Mouse (Mus musculus): Measurements from ENCODE around the gene Lsm14b. TPM values are rescaled to one million over a fixed set of nuclear protein-coding genes. Genes with fewer than 3 reads are reported as not detected.

The Lsm14b gene
- polyA plus RNA-seq, 1 experiment from 2014 or later = 6.5 TPM

- Histone ChIP-seq H3K27me3 (replicated peaks; ENCODE audit: insufficient read depth, low read length) (no peaks in the 10 kb centered on the region), H3K9me3 (ENCODE audit: low read length) (no peaks in the 10 kb centered on the region), H3K4me3 (ENCODE audit: low read depth, low read length) (no peak overlapping the region), H3K9ac (replicated peaks; ENCODE audit: low read depth) (no peak overlapping the region), H3K4me1 (ENCODE audit: insufficient read depth, low read depth, low read length) (peaks cover 3% of the 10 kb centered on the region; the same call in 1 of the 2 replicates), H3K36me3 (ENCODE audit: insufficient read depth, low read length) (no peaks in the 10 kb centered on the region), H3K4me2 (replicated peaks; ENCODE audit: low read depth, low read length) (no peak overlapping the region), H3K27ac (ENCODE audit: low read length) (no peak overlapping the region)
- ATAC-seq (no peak), DNase-seq (ENCODE audit: low spot score) (peak; percentile 53)
- TF ChIP-seq EP300 (IDR thresholded peaks at IDR 0.05) (no peak), CTCF (IDR thresholded peaks at IDR 0.05) (no peak)
- 58% methylated on average over 8 of the region's 8 CpGs for WGBS
Measured at GRCm38 (mm10) chr2:179979836-179980235, 45.0 kb upstream of the Lsm14b start.

- no peak for DNase-seq (ENCODE audit: low spot score)
- H3K4me3 ChIP-seq (ENCODE audit: low read depth, low read length) = no peak overlapping the region
- no peaks in the 10 kb centered on the region for H3K9me3 ChIP-seq (ENCODE audit: low read length)
- H3K4me1 ChIP-seq (ENCODE audit: insufficient read depth, low read depth, low read length) = 0 out of 2 replicates have a peak, but pooled peaks cover 3% of the 10 kb centered on the region
- H3K4me2 ChIP-seq (replicated peaks; ENCODE audit: low read depth, low read length) = no peak overlapping the region
- no peak for ATAC-seq
- no peak for TF ChIP-seq EP300 (IDR thresholded peaks at IDR 0.05)
- TF ChIP-seq CTCF (IDR thresholded peaks at IDR 0.05) = no peak
- no peak overlapping the region for H3K27ac ChIP-seq (ENCODE audit: low read length)
- H3K9ac ChIP-seq (replicated peaks; ENCODE audit: low read depth) = no peak overlapping the region
- 41% methylated on average over 4 of the region's 4 CpGs for WGBS
- H3K27me3 ChIP-seq (replicated peaks; ENCODE audit: insufficient read depth, low read length) = no peaks in the 10 kb centered on the region
- H3K36me3 ChIP-seq (ENCODE audit: insufficient read depth, low read length) = no peaks in the 10 kb centered on the region
Measured at GRCm38 (mm10) chr2:179980616-179981015, 44.2 kb upstream of the Lsm14b start.

- WGBS = 83% methylated on average over 3 of the region's 3 CpGs
- H3K4me1 ChIP-seq (ENCODE audit: insufficient read depth, low read depth, low read length) = 0 out of 2 replicates have a peak, but pooled peaks cover 3% of the 10 kb centered on the region
- no peak overlapping the region for H3K27ac ChIP-seq (ENCODE audit: low read length)
- H3K9ac ChIP-seq (replicated peaks; ENCODE audit: low read depth) = no peak overlapping the region
- ATAC-seq (no peak), DNase-seq (ENCODE audit: low spot score) (no peak)
- H3K4me3 ChIP-seq (ENCODE audit: low read depth, low read length) = no peak overlapping the region
- H3K36me3 ChIP-seq (ENCODE audit: insufficient read depth, low read length) = no peaks in the 10 kb centered on the region
- no peaks in the 10 kb centered on the region for H3K9me3 ChIP-seq (ENCODE audit: low read length)
- no peaks in the 10 kb centered on the region for H3K27me3 ChIP-seq (replicated peaks; ENCODE audit: insufficient read depth, low read length)
- no peak overlapping the region for H3K4me2 ChIP-seq (replicated peaks; ENCODE audit: low read depth, low read length)
- TF ChIP-seq CTCF (IDR thresholded peaks at IDR 0.05) = no peak
- TF ChIP-seq EP300 (IDR thresholded peaks at IDR 0.05) = no peak
Measured at GRCm38 (mm10) chr2:179982715-179983114, 42.1 kb upstream of the Lsm14b start.

GRCm38 (mm10) chr2:179984830-179985229 lies 40.0 kb upstream of the Lsm14b start:
- Histone ChIP-seq H3K9ac (replicated peaks; ENCODE audit: low read depth) (no peak overlapping the region), H3K27me3 (replicated peaks; ENCODE audit: insufficient read depth, low read length) (no peaks in the 10 kb centered on the region), H3K27ac (ENCODE audit: low read length) (no peak overlapping the region), H3K9me3 (ENCODE audit: low read length) (no peaks in the 10 kb centered on the region), H3K4me3 (ENCODE audit: low read depth, low read length) (no peak overlapping the region), H3K4me2 (replicated peaks; ENCODE audit: low read depth, low read length) (no peak overlapping the region), H3K4me1 (ENCODE audit: insufficient read depth, low read depth, low read length) (no peaks in the 10 kb centered on the region), H3K36me3 (ENCODE audit: insufficient read depth, low read length) (no peaks in the 10 kb centered on the region)
- TF ChIP-seq CTCF (IDR thresholded peaks at IDR 0.05) (no peak), EP300 (IDR thresholded peaks at IDR 0.05) (no peak)
- DNase-seq (ENCODE audit: low spot score) (peak; percentile 34), ATAC-seq (peak; percentile 46; the same call in 1 of the 2 replicates)
- 37% methylated on average over 7 of the region's 7 CpGs for WGBS

- no peaks in the 10 kb centered on the region for H3K4me1 ChIP-seq (ENCODE audit: insufficient read depth, low read depth, low read length)
- no peaks in the 10 kb centered on the region for H3K27me3 ChIP-seq (replicated peaks; ENCODE audit: insufficient read depth, low read length)
- no peak overlapping the region for H3K27ac ChIP-seq (ENCODE audit: low read length)
- H3K36me3 ChIP-seq (ENCODE audit: insufficient read depth, low read length) = no peaks in the 10 kb centered on the region
- 78% methylated on average over 1 of the region's 1 CpGs for WGBS
- ATAC-seq (no peak), DNase-seq (ENCODE audit: low spot score) (no peak)
- no peak overlapping the region for H3K4me2 ChIP-seq (replicated peaks; ENCODE audit: low read depth, low read length)
- no peak overlapping the region for H3K4me3 ChIP-seq (ENCODE audit: low read depth, low read length)
- no peaks in the 10 kb centered on the region for H3K9me3 ChIP-seq (ENCODE audit: low read length)
- H3K9ac ChIP-seq (replicated peaks; ENCODE audit: low read depth) = no peak overlapping the region
- TF ChIP-seq EP300 (IDR thresholded peaks at IDR 0.05) (no peak), CTCF (IDR thresholded peaks at IDR 0.05) (no peak)
Measured at GRCm38 (mm10) chr2:179985695-179986094, 39.1 kb upstream of the Lsm14b start.

- no peaks in the 10 kb centered on the region for H3K4me1 ChIP-seq (ENCODE audit: insufficient read depth, low read depth, low read length)
- no peak for TF ChIP-seq EP300 (IDR thresholded peaks at IDR 0.05)
- TF ChIP-seq CTCF (IDR thresholded peaks at IDR 0.05) = no peak
- no peak overlapping the region for H3K4me2 ChIP-seq (replicated peaks; ENCODE audit: low read depth, low read length)
- no peak for ATAC-seq
- H3K27ac ChIP-seq (ENCODE audit: low read length) = no peak overlapping the region
- no peak overlapping the region for H3K9ac ChIP-seq (replicated peaks; ENCODE audit: low read depth)
- no peaks in the 10 kb centered on the region for H3K9me3 ChIP-seq (ENCODE audit: low read length)
- WGBS = 58% methylated on average over 10 of the region's 10 CpGs
- H3K4me3 ChIP-seq (ENCODE audit: low read depth, low read length) = no peak overlapping the region
- H3K27me3 ChIP-seq (replicated peaks; ENCODE audit: insufficient read depth, low read length) = no peaks in the 10 kb centered on the region
- no peak for DNase-seq (ENCODE audit: low spot score)
- no peaks in the 10 kb centered on the region for H3K36me3 ChIP-seq (ENCODE audit: insufficient read depth, low read length)
Measured at GRCm38 (mm10) chr2:179986437-179987022, 38.3 kb upstream of the Lsm14b start.

All from lung, postnatal 0 days (tissue).